Mouse (Mus musculus): Measurements from ENCODE around the gene Reps1. TPM values are rescaled to one million over a fixed set of nuclear protein-coding genes. Genes with fewer than 3 reads are reported as not detected.

Reps1 gene
- total RNA-seq (2014; rRNA removed) (52.9 and 64.3 TPM in 2 replicates), polyA plus RNA-seq (2015; fragmentation: Nextera tagmentation; extraction: Ambion mirVana) (13.3 and 13.9 TPM in 2 replicates)

DNA sequence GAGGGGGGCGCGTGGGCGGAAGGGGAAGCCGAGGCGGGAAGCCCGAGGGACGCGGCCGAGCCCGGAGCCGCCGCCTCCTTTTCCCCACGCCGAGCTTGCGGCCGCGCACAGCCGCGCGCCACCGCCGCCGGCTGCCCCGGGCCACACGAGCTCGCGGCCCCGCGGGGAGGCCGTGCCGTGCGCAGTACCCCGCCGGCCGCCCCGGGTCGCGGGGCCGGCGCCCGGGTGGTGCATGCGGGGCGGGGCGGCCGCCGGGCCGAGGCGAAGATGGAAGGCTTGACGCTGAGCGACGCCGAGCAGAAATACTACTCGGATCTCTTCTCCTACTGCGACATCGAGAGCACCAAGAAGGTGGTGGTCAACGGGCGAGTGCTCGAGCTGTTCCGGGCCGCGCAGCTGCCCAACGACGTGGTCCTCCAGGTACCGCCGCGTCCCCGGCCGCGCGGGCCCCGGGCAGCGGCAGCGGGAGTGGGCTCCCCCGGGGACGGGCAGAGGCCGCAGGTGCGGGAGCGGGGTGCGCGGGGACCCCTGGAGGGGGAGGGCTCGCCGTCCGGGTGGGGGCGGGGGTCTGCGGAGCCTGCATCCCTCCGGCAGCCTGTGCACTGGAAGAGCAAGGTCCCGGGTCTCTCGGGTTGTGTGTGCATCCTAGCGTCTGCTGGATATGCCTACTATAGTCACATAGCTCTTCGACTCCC lies at the start of gene Reps1:
TSS of gene Reps1 (plus strand) at position 166 of the 695 bp plus-strand sequence.
- no peaks in the 10 kb centered on the region for H3K9me3 ChIP-seq (ENCODE audit: low read length)
- H3K4me1 ChIP-seq (ENCODE audit: insufficient read depth), result peaks cover 17% of the 10 kb centered on the region
- peak within 1 kb of the TSS; percentile 73 for H3K4me2 ChIP-seq (ENCODE audit: low read depth)
- peak; percentile 76 for ATAC-seq
- H3K36me3 ChIP-seq (ENCODE audit: insufficient read depth), result no peaks in the 10 kb centered on the region
- under 1% methylated on average over 66 of the region's 90 CpGs for WGBS
- peak within 1 kb of the TSS; percentile 93 for H3K27ac ChIP-seq (ENCODE audit: low read depth, low read length)
- H3K4me3 ChIP-seq (ENCODE audit: low read depth, low read length), result peak within 1 kb of the TSS; percentile 90
- DNase-seq, result peak; percentile 55
- H3K9ac ChIP-seq, result peak within 1 kb of the TSS; percentile 96
- no peaks in the 10 kb centered on the region for H3K27me3 ChIP-seq (ENCODE audit: insufficient read depth, low read length)
- no peak for TF ChIP-seq CTCF (IDR thresholded peaks at IDR 0.05; ENCODE audit: low read depth)

DNA sequence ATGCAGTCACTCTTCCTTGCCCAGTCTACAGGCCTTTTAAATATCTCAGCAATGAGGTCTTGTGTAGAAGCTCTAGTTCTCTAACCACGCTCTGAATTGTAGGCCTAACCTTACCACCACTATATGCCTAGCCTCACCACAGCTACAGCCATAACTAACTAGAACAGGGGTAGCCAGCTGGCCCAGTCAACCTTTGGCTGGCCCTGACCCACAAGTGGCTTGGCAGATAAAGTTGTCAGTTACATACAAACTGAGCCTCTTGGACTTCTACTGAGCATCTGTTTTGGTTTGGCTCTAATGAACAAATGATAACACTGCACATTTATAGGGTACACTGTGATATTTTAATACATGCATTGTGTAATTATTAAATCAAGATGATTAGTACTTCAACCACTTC lies 48.9 kb upstream of the Reps1 start:
- no peaks in the 10 kb centered on the region for H3K27me3 ChIP-seq (ENCODE audit: insufficient read depth, low read length)
- ATAC-seq, result no peak
- TF ChIP-seq CTCF (IDR thresholded peaks at IDR 0.05; ENCODE audit: low read depth), result no peak
- no peak overlapping the region for H3K27ac ChIP-seq (ENCODE audit: low read depth, low read length)
- DNase-seq, result no peak
- no peak overlapping the region for H3K4me2 ChIP-seq (ENCODE audit: low read depth)
- H3K36me3 ChIP-seq (ENCODE audit: insufficient read depth), result no peaks in the 10 kb centered on the region
- H3K9ac ChIP-seq, result no peak overlapping the region
- H3K9me3 ChIP-seq (ENCODE audit: low read length), result no peaks in the 10 kb centered on the region
- 94% methylated on average over 1 of the region's 1 CpGs for WGBS
- no peaks in the 10 kb centered on the region for H3K4me1 ChIP-seq (ENCODE audit: insufficient read depth)
- H3K4me3 ChIP-seq (ENCODE audit: low read depth, low read length), result no peak overlapping the region

- no peak overlapping the region for H3K4me3 ChIP-seq (ENCODE audit: low read depth, low read length)
- no peak overlapping the region for H3K4me2 ChIP-seq (ENCODE audit: low read depth)
- whole genome bisulfite sequencing, result 78% methylated on average over 3 of the region's 3 CpGs
- H3K36me3 ChIP-seq (ENCODE audit: insufficient read depth), result no peaks in the 10 kb centered on the region
- no peaks in the 10 kb centered on the region for H3K4me1 ChIP-seq (ENCODE audit: insufficient read depth)
- no peak overlapping the region for H3K27ac ChIP-seq (ENCODE audit: low read depth, low read length)
- ATAC-seq, result no peak
- H3K9ac ChIP-seq, result no peak overlapping the region
- H3K27me3 ChIP-seq (ENCODE audit: insufficient read depth, low read length), result no peaks in the 10 kb centered on the region
- no peak for TF ChIP-seq CTCF (IDR thresholded peaks at IDR 0.05; ENCODE audit: low read depth)
- no peaks in the 10 kb centered on the region for H3K9me3 ChIP-seq (ENCODE audit: low read length)
- DNase-seq, result no peak
Measured at GRCm38 (mm10) chr10:18007243-18007642, 48.4 kb upstream of the Reps1 start.

- no peaks in the 10 kb centered on the region for H3K27me3 ChIP-seq (ENCODE audit: insufficient read depth, low read length)
- no peak for ATAC-seq
- no peaks in the 10 kb centered on the region for H3K9me3 ChIP-seq (ENCODE audit: low read length)
- H3K4me1 ChIP-seq (ENCODE audit: insufficient read depth), result no peaks in the 10 kb centered on the region
- no peak overlapping the region for H3K27ac ChIP-seq (ENCODE audit: low read depth, low read length)
- H3K9ac ChIP-seq, result no peak overlapping the region
- H3K4me2 ChIP-seq (ENCODE audit: low read depth), result no peak overlapping the region
- no peak for DNase-seq
- no peak for TF ChIP-seq CTCF (IDR thresholded peaks at IDR 0.05; ENCODE audit: low read depth)
- no peaks in the 10 kb centered on the region for H3K36me3 ChIP-seq (ENCODE audit: insufficient read depth)
- no peak overlapping the region for H3K4me3 ChIP-seq (ENCODE audit: low read depth, low read length)
Measured at GRCm38 (mm10) chr10:18008118-18008517, 47.5 kb upstream of the Reps1 start.

DNA sequence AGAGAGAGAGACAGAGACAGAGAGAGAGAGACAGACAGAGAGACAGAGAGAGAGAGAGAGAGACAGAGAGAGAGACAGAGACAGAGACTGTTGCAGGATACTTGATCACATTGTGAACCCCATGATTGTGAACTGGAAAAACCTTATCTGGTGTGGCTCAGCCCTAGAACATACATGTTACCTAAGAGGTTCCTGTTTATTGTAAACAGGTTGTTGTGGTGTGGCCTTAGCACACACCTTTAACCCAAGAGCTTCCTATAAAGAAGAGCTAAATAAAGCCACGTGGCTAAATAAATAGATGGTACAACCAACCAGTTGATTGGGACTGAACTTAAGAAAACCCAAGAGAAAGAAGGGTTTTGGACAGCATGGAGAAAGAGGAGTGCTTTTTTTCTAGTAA lies 45.9 kb upstream of the Reps1 start:
- no peaks in the 10 kb centered on the region for H3K9me3 ChIP-seq (ENCODE audit: low read length)
- ATAC-seq (no peak), DNase-seq (no peak)
- no peak overlapping the region for H3K4me3 ChIP-seq (ENCODE audit: low read depth, low read length)
- H3K4me1 ChIP-seq (ENCODE audit: insufficient read depth), result no peaks in the 10 kb centered on the region
- no peak overlapping the region for H3K4me2 ChIP-seq (ENCODE audit: low read depth)
- H3K9ac ChIP-seq, result no peak overlapping the region
- 94% methylated on average over 1 of the region's 1 CpGs for WGBS
- no peaks in the 10 kb centered on the region for H3K36me3 ChIP-seq (ENCODE audit: insufficient read depth)
- H3K27me3 ChIP-seq (ENCODE audit: insufficient read depth, low read length), result no peaks in the 10 kb centered on the region
- H3K27ac ChIP-seq (ENCODE audit: low read depth, low read length), result no peak overlapping the region
- TF ChIP-seq CTCF (IDR thresholded peaks at IDR 0.05; ENCODE audit: low read depth), result no peak

GRCm38 (mm10) chr10:18011761-18012160 lies 43.9 kb upstream of the Reps1 start:
- Histone ChIP-seq H3K36me3 (ENCODE audit: insufficient read depth) (no peaks in the 10 kb centered on the region), H3K4me2 (ENCODE audit: low read depth) (no peak overlapping the region), H3K27ac (ENCODE audit: low read depth, low read length) (no peak overlapping the region), H3K9me3 (ENCODE audit: low read length) (no peaks in the 10 kb centered on the region), H3K4me1 (ENCODE audit: insufficient read depth) (no peaks in the 10 kb centered on the region), H3K4me3 (ENCODE audit: low read depth, low read length) (no peak overlapping the region), H3K27me3 (ENCODE audit: insufficient read depth, low read length) (no peaks in the 10 kb centered on the region), H3K9ac (no peak overlapping the region)
- WGBS, result 87% methylated on average over 5 of the region's 5 CpGs
- TF ChIP-seq CTCF (IDR thresholded peaks at IDR 0.05; ENCODE audit: low read depth), result no peak
- no peak for ATAC-seq
- no peak for DNase-seq

DNA sequence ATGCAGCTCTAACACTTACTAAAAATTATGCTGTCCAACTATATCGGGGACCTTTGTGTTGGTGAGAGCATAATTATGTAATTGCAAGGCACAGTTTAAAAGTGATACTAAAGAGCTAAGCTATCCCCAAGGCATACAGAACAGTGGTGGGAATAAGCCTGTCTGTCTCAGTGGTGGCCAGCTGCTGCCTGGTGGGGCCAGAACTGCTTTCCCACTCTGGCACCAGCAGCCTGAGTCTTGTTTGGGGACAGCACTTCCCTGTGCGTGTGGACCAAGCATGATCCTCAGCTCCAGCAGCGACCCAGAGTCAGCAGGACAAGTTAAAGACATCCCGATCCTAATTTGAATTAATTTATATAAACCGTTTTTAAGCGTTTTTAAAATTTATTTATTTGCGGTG lies 35.2 kb upstream of the Reps1 start:
- Histone ChIP-seq H3K9ac (no peak overlapping the region), H3K4me3 (ENCODE audit: low read depth, low read length) (no peak overlapping the region), H3K27me3 (ENCODE audit: insufficient read depth, low read length) (no peaks in the 10 kb centered on the region), H3K4me1 (ENCODE audit: insufficient read depth) (no peaks in the 10 kb centered on the region), H3K4me2 (ENCODE audit: low read depth) (peak overlapping the region; percentile 27), H3K27ac (ENCODE audit: low read depth, low read length) (0 out of 2 replicates have a peak overlapping the region, but pooled peaks have one; percentile 50), H3K36me3 (ENCODE audit: insufficient read depth) (0 out of 2 replicates have a peak, but pooled peaks cover 4% of the 10 kb centered on the region), H3K9me3 (ENCODE audit: low read length) (no peaks in the 10 kb centered on the region)
- DNase-seq (no peak), ATAC-seq (peak; percentile 3; the same call in 1 of the 2 replicates)
- TF ChIP-seq CTCF (IDR thresholded peaks at IDR 0.05; ENCODE audit: low read depth), result no peak
- WGBS, result 50% methylated on average over 7 of the region's 7 CpGs
